Mouse (Mus musculus): ENCODE results near the gene Ddx19a. TPM values are rescaled to one million over a fixed set of nuclear protein-coding genes. Genes with fewer than 3 reads are reported as not detected.

Ddx19a gene
- 11.0 and 15.1 TPM in 2 replicates for polyA plus RNA-seq (2012; rRNA removed)

GRCm38 (mm10) chr8:110997547-110998531 is at the start of gene Ddx19a:
Gene Ddx19a, minus strand, starts transcription at chr8:110997800.

GRCm38 (mm10) chr8:111032916-111033315 is 35.3 kb upstream of the Ddx19a start, which contains the start of gene Aars:
Gene Aars, plus strand, starts transcription at chr8:111033144.

DNA sequence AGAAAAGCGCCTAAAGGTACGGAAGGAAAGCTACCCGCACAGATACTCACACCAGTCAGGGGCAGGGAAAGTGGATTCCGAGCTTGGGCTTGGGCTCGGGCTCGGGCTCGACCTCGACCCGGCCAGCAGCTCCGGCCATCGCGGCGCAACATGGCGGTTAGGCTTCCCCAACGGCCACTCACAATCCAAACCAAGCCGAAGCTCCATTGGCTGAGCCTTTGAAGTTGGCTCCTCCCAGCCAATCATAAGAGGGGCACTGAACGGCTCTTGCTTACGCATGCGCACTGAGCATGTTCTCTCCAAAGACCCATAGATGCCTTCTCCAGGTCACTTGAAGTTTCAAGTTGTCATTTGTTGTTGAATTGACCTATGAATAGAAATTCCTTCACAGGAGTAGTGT is 34.0 kb upstream of the Ddx19a start, which contains the start of gene Ddx19b:
Gene Ddx19b, minus strand, starts transcription at position 180 of the 400 bp plus-strand sequence.

Other genes starting within 250 kb of the Ddx19a start
- 24.9 and 32.0 TPM in 2 replicates for gene Il34, start 191.9 kb downstream of the Ddx19a start, polyA plus RNA-seq (2012; rRNA removed)
- 23.2 and 23.5 TPM in 2 replicates for gene Cog4, start 151.2 kb downstream of the Ddx19a start, polyA plus RNA-seq (2012; rRNA removed)
- 19.6 and 21.8 TPM in 2 replicates for gene Sf3b3, start 151.0 kb downstream of the Ddx19a start, polyA plus RNA-seq (2012; rRNA removed)
- gene Fuk, start 95.3 kb downstream of the Ddx19a start, polyA plus RNA-seq (2012; rRNA removed), result 54.5 and 54.9 TPM in 2 replicates
- 15.0 and 16.4 TPM in 2 replicates for gene St3gal2, start 77.9 kb downstream of the Ddx19a start, polyA plus RNA-seq (2012; rRNA removed)
- gene Ddx19b, start 34.0 kb upstream of the Ddx19a start, polyA plus RNA-seq (2012; rRNA removed), result 2.3 and 2.8 TPM in 2 replicates
- 21.5 and 24.6 TPM in 2 replicates for gene Aars, start 35.3 kb upstream of the Ddx19a start, polyA plus RNA-seq (2012; rRNA removed)
- gene Exosc6, start 58.5 kb upstream of the Ddx19a start, polyA plus RNA-seq (2012; rRNA removed), result 83.8 and 109 TPM in 2 replicates
- gene Clec18a, start 94.6 kb upstream of the Ddx19a start, polyA plus RNA-seq (2012; rRNA removed), result not detected in 2 replicates
- 12.6 and 15.7 TPM in 2 replicates for gene Pdpr, start 96.8 kb upstream of the Ddx19a start, polyA plus RNA-seq (2012; rRNA removed)

All from colon, adult 2 months (tissue).